Mouse (Mus musculus) layer of hippocampus, postnatal 10 days (tissue): ENCODE data around the gene Apof. TPM values are rescaled to one million over a fixed set of nuclear protein-coding genes. Genes with fewer than 3 reads are reported as not detected.
A peak's percentile ranks its signal among the peaks of the same experiment; 100 is the strongest.
"Not testable (repeated sequence)": the region's sequence is repeated elsewhere in the genome, so short reads cannot be mapped to it uniquely, and the experiment has no call there.

Experiments used
- DNase-seq, 2 experiments: peaks; one replicate each; pipeline ENCODE4 v3.0.0; 2021; ENCODE audit warnings: low spot score in 2 of 2
- total RNA-seq, 2 experiments: library from RNA; stranded (reverse); gene quantifications; 2 replicates each; pipeline ENCODE4 v1.2.3; 2021

The Apof gene
- total RNA-seq, 2 experiments from 2014 or later = not detected

DNA sequence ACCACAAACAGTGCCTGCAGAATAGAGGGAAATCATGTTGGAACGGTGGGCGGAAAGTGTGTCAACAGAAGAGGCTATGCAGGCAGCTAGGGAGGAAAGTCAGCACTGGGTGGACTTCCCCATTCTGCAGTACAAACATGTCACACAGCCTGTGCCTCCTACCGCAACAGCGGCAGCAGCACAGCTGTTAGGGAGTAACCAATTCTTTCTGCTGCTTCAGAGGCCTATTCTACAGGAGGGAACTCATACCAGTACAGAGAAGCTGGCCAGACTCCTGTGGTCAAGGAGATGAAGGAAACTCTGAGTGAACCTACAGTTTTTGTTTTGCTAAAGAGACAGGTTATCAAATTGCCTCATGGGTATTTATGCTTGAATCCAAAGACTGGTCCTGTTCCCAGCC is 9.5 kb upstream of the Apof start:
- DNase-seq = no peak

DNA sequence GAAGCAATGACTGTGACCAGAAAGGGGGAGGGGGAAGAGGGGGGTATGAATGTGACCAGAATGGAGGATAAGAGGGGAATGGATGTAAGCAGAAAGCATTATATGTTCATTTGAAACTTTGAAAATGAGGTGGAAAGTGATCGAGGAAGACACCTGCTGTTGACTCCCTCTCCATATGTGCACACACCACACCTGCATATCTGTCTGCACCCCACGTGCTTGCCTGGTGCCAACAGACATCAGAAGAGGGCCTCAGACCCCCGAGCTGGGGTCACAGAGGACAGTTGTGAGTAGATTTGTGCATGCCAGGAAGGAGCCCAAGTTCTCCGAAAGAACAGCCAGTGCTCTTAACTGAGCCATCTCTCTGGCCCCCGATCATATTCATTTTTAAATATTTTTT is 8.5 kb upstream of the Apof start:
- no peak for DNase-seq

DNA sequence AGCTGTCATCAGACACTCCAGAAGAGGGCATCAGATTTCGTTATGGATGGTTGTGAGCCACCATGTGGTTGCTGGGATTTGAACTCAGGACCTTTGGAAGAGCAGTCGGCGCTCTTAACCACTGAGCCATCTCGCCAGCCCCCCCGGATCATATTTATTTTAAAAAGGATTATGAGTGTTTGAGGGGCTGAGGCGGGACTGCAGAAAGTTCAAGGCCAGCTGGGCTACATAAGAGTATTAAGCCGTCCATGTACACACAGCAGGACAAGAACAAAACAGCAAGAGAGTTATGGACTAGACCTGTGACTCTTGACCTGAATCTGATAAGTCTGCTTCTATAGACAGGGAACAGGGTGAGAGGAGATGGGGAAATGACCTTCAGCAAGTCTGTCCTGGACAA is 8.1 kb upstream of the Apof start:
- DNase-seq = not testable (repeated sequence)

DNA sequence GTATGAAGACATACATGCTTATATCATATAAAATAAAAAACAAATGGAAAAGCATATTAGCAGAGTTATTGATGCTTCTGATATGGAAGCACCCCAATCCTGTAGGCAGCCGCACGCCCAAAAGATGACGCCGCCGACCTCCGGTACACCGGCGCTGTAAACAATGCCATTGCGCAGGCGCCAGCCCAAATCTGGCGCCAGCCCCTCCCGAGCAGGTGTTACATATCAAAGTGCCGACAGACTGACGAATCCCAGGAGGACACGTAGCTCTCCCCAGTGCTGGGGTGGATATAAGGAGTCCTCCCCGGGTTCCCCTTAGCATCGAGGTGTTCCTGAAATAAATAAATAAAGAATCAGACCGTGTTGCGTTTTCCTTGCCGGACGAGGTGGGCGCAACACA is 6.2 kb upstream of the Apof start:
- DNase-seq = no peak

DNA sequence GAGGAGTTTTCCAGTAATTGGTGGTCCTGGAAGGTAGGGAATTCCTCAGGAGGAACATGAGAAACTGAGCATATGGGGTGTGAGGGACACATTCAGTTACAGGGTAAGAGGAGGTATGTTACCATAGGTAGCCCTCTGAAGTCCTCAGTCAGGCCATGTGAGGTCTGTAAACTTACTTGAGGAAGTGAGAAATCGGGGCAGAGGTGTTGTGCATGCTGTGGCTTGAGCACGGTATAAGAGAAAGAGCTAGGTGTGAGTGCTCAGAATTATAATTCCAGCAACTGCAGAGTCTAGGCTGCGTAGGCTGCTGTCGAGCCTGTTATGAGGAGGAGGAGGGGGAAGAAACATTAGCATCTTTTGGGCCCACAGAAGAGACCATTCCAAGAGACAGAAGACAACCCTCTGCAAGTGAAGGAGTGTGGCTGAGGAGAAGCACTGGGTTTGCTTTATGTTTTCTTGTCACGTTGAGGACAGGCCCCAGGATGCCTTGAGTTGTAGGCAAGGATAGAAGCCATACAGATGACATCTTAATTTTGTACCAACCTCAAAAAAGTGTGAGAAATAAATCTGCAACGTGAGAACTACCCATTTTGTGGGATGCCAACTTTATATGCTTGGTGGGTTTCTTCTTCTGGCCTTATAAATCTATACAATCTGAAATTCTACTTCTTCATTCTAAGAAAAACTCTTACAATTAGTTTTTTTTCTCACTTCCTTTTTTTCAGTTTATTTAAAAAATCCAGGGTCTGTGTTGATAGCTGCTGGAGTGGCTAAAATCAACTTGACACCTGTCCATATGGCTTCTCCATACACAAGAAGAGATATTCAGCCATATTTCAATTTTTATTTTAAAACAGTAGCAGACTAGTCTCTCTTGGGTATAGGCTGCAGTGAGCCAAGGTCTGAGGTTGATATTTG is 4.8 kb upstream of the Apof start:
- no peak for DNase-seq

DNA sequence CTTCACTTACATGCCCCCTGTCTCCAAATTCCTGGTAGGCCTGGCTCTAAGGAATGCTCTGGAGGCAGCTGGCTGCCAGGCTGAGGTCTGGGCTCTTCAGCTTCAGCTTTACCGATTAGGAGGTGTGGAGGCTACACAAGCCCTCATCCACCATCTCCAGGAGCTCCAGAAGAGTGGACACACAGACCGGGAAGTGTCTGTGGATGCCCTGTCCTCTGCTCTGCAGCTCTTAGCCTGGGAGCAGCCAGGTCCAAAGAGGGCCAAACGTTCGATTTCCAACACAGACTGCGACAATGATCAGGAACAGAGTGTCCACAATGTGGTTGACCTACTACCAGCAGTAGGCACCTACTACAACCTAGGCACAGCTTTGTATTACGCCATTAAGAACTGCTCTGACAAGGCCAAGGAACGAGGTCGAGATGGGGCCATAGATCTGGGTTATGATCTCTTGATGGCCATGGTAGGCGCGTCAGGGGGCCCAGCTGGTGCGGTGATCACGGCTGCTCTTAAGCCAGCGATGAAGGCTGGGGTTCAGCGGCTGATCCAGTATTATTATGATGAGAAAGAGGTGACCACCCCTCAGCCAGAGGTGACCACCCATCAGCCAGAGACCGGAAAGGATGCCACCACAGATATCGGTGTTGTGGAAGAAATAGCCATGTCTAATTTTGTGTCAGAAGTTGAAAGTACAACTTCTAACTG is 887 bp downstream of the Apof start:
- DNase-seq = no peak

DNA sequence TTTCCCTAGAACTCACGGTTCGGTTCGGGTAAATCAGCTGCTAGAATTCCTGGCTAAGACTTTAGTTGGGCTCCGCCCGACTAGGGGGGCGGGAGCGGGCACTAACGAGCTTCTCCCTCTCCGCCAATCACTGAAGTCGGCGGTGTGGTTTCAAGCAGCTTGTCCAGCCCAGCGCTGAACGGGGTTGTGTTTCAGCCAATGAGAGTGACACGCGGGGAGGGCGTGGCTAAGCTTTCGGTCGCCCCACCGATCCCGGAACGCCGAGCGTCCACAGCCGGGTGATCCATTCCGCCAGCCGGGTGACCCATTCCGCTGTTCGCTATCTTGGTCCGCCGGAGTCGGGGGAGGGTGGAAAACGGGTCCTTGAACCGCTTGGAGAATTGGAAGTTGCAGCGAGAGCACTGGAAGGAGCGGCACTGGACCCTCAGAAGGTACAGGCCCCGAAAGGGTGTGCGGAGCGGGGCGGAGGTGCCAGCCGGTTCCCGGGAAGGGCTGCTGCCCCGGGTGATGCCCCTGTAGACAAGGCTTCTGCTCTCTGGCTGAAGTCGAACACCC is 1.9 kb downstream of the Apof start, which contains the start of gene Stat2:
Gene Stat2, plus strand, starts transcription at position 273 of the 555 bp plus-strand sequence.
- DNase-seq = peak; percentile 94 to 96

DNA sequence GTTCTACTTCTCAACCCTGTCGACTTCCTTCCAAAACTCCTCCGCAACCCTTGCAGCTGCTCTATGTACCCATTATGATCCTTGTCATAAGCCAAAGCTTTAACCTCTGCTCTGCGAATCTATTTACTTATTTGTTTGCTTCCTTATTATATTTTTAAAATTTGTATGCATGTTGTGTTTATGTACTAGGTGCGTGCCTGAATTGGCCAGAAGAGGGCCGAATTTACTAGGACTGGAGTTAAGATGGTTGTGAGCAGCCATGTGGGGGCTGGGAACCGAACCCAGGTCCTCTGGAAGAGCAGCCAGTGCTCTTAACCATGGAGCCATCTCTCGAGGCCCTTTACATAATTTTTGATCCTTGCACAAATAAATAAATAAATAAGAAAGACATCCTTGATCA is 2.4 kb downstream of the Apof start:
- DNase-seq = no peak

DNA sequence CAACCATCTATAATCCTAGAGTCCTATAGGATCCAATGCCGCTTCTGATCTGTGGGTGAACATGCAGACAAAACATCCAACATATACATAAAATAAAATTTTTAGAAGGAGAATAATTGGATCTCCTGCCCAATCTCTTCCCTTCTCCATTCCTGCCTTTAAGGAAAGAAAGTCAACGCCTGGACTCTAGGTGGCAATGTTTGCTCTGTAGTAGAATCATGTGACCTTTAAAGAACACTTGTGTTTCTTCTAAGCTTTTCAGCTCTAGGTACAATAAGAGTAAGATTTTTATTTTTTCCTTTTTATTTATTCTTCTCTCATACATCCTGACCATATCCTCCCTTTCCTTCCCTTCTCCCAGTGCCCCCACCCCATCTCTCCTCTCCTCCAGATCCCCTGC is 3.4 kb downstream of the Apof start:
- no peak for DNase-seq

DNA sequence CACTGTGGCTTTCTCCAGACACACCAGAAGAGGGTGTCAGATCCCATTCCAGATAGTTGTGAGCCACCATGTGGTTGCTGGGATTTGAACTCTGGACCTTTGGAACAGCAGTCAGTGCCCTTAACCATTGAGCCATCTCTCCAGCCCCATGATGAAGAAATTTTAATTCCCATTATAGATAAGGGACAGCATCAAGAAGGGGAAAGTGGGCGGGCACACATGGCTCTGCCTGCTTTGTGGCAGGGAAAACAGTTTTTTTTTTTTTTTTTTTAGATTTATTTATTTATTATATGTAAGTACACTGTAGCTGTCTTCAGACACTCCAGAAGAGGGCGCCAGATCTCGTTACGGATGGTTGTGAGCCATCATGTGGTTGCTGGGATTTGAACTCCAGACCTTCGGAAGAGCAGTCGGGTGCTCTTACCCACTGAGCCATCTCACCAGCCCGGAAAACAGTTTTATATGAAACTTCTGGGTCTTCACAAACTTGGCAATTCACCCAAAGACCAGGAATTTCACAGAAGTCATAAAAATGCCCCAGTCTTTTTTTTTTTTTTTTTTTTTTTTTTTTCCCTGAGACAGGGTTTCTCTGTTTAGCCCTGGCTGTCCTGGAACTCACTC is 4.5 kb downstream of the Apof start:
- DNase-seq = not testable (repeated sequence)

DNA sequence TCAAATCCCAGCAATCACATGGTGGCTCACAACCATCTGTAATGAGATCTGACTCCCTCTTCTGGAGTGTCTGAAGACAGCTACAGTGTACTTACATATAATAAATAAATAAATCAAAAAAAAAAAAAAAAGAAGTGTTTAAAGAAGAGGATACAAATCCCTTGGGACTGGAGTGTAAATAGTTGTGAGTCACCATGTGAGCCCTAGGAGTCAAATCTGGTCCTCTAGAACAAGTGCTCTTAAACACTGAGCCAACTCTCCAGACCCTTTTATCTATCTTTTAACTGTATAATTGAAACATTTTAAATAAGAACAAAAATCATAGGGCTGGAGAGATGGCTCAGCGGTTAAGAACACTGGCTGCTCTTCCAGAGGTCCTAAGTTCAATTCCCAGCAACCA is 6.9 kb downstream of the Apof start:
- not testable (repeated sequence) for DNase-seq

DNA sequence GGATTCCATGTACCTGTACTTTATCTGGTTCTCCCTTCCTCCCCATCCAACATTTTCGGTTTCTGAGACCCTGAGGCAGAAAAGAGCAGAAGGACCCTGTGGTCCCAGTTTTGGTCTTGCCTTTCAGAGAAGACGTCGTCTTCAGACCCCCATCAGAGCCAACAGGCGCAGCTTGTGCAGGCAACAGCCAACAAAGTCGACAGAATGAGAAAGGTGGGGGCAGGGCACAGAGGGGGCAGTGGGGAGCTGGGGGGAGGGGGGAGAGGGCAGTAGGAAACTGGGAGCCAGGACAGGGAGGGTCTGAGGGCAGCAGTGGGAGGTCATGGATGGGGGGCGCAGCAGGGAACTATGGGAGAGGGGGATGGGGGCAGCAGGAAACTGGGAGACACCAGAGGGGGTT is 9.7 kb downstream of the Apof start:
- DNase-seq = no peak

DNA sequence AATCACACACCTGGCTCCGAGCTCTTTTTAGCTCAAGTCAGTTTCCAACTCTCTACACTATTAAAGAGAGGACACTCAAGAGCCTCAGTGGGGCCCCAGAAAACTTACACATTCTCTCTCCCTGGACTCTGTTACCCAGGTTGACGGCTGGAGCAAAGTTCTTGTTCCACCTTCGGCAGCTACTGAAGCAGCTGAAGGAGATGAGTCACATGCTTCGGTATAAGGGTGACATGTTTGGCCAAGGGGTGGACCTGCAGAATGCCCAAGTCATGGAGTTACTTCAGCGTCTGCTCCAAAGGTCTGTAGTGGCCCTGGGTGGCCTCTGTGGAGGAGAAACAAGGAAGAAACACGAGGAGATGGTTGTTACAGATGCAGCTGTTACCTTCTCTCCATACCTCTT is 12.5 kb downstream of the Apof start:
- DNase-seq = no peak

DNA sequence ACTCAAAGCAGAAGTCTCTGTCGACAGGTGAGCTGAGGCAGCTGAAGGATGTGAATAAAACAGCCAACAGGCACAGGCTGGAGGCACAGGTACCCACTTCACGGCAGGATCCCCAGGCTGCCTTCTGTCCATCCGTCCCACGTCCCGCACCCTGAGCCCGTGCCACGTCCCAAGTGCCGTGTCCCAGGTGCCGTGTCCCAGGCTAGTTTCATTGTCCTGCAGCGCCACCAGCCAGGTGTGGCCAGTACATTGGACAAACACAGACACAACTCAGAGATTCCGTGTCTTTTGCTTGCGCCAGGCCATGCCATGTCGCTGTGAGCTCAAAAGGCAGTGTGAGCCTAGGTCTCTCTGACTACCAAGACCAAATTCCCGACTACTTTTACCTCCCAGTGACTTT is 13.2 kb downstream of the Apof start:
- no peak for DNase-seq

DNA sequence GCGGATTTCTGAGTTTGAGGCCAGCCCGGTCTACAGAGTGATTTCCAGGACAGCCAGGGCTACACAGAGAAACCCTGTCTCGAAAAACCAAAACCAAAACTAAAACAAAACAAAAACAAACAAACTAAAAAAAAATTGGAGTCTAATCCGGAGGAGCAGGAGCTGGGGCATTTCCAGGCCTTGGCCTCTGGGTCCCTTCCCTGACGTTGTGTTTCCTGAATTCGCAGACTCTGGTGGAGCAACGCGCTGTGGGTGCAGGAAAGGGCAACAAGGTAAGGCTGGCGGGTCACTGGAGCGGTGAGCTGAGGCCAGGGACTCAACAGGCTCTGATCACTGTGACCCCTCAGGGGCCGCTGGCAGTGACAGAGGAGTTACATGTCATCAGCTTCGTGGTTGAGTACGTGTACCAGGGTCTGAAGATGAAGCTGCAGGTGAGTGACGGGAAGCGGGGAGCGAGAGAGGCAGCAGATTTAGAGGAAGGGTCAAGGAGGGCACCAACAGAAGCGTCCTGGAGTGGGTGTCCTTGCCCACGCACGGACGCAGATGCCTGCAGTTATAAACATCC is 14.5 kb downstream of the Apof start:
- no peak for DNase-seq

DNA sequence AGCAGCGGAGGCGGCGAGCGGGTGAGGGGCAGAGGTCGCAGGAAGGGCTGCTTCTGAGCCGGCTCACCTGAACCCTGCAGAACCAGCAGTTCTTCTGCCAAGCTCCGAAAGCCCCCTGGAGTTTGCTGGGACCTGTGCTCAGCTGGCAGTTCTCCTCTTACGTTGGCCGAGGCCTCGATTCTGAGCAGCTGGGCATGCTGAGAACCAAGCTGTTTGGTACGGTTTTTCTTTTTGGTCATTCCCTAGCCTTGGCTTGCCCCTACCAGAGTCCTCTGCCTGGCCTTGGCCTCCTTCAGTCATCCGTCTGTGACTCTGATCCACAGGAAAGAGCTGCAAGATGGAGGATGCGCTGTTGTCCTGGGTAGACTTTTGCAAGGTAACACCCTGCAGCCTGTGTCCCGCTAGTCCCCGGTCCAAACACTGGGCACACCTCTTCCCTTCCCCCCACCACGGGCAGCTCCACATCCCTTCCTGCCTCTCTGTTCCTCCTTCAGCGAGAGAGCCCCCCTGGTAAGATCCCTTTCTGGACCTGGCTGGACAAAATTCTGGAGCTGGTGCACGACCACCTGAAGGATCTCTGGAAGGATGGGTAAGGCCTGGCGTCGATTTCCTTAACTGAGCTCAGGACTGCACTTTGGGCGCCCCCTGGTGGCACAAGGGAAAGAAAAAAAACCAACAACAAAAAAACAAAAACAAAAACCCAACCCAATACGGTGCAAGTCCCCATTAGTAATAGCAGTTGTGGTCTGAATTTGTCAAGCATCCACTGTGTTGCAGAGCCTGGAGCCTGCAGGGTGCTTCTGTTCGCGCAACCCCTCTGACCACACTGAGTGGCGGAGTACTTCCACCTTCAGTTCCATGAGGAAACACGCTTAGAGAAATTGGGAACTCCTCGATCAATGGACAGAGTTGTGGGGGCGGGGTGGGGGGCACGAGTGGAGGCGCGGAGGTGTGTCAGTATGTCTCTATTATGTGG is 15.4 kb downstream of the Apof start:
- peak; percentile 77 to 80 for DNase-seq

DNA sequence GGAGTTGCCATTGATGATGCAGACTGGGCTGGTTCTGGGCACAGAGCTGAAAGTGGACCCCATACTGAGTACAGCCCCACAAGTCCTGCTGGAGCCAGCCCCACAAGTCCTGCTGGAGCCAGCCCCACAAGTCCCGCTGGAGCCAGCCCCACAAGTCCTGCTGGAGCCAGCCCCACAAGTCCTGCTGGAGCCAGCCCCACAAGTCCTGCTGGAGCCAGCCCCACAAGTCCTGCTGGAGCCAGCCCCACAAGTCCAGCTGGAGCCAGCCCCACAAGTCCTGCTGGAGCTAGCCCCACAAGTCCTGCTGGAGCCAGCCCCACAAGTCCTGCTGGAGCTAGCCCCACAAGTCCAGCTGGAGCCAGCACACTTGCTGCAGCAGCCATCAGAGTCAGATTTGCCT is 22.1 kb downstream of the Apof start:
- peak; percentile 17 to 32 for DNase-seq

DNA sequence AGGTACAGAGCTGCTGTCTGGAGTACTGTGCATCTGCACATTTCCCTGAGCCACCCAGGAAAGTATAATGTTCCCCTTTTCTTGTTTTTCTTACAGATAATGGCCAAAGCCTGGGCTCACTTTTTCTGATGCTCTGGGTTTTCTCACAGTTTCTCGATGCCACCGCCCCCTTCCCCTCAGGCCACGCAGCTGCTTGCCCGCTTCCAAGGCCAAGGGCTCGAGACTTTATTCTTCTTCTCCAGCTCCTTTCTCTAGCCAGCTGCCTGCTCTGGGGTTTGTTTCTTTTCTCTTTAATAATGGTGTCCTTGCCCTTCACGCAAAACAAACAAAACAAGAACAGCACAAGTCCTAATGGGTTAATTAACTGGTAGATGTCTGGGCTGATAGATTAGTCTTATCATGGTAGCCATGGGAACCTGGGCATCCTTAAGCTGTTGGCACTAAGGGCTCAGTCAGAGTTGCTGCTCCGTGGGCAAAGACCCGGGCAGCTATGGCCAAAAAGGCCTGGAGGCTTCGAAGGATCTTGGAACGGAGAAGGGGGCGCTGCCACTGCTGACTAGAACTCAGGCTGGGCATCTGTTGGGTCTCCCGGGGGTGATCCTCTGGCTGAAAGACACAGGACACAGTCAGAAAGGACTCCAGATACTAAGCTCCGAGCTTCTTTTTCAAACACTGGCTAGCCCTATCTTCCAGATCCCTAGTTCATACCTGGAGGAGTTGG is 28.1 kb downstream of the Apof start:
- peak; percentile 12 to 20 for DNase-seq

DNA sequence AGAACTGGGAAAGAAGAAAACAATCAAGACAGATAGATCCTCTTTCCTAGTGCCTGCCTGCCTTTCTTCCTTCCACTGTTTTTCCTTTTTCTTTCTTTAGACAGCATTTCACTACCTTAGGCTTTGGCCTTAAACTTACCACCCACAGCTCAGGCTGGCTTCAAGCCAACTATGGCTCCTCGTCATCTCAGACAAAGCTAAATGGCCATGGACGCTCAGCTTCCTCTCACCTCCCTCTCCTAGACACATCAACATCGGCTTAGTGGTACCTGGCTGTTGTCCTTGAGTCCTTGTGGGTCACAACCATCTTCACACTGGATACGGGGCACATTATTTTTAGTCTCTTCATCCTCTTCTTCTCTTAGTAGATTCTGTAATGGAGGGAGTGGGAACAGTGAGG is 28.8 kb downstream of the Apof start:
- DNase-seq = no peak

DNA sequence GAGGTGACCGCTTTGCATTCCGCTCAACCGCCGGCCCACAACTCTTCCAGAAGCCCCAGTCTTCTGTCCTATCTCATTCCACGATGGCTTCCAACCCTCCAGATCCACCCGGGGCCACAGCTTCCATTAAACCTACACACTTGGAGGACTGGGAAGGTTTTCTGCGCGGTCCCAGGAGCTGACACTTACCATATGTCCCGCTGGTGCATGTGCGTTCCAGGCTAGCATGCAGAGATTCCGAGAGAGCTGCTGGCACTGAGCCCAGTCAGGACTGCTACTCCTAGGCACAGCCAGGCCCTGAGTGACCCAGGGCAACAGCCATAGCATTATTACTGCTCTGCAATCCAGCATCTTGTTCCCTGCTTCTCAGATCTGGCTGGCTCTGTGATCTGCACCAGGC is 29.2 kb downstream of the Apof start:
- DNase-seq = no peak
